Mouse (Mus musculus) testis, adult 2 months (tissue): ENCODE data around the gene Avil. TPM values are rescaled to one million over a fixed set of nuclear protein-coding genes. Genes with fewer than 3 reads are reported as not detected.
A peak's percentile ranks its signal among the peaks of the same experiment; 100 is the strongest.

Source experiments
- H3K27ac ChIP-seq: fragments of 200-500 bp; 2 replicates; pipeline ENCODE4 v1.5.1; 2012; ENCODE audit warnings: low read depth, low read length; ENCODE audit not compliant: control insufficient read depth, insufficient read depth
- H3K27me3 ChIP-seq: fragments of 200-500 bp; 2 replicates; pipeline ENCODE4 v1.6.1; 2012; ENCODE audit warnings: mild to moderate bottlenecking, low read length, moderate library complexity; ENCODE audit not compliant: control insufficient read depth, insufficient read depth
- H3K36me3 ChIP-seq: fragments of 200-500 bp; 2 replicates; pipeline ENCODE4 v1.6.1; 2012; ENCODE audit warnings: mild to moderate bottlenecking, low read length; ENCODE audit not compliant: control insufficient read depth, insufficient read depth
- H3K4me1 ChIP-seq: fragments of 200-500 bp; 2 replicates; pipeline ENCODE4 v1.6.1; 2012; ENCODE audit warnings: low read length; ENCODE audit not compliant: control insufficient read depth, insufficient read depth
- H3K4me3 ChIP-seq: fragments of 200-500 bp; 2 replicates; pipeline ENCODE4 v1.5.1; 2012; ENCODE audit warnings: low read depth, mild to moderate bottlenecking, low read length, moderate library complexity, mixed read lengths; ENCODE audit not compliant: control insufficient read depth
- CTCF ChIP-seq: fragments of 200-500 bp; IDR thresholded peaks from 2 replicates; pipeline ENCODE4 v1.5.1; 2012; ENCODE audit warnings: low read depth, mild to moderate bottlenecking, inconsistent platforms, low read length, moderate library complexity; ENCODE audit not compliant: control insufficient read depth, insufficient read depth, insufficient replicate concordance
- POLR2A ChIP-seq: fragments of 200-500 bp; IDR thresholded peaks from 2 replicates; pipeline ENCODE4 v1.6.1; 2012; ENCODE audit warnings: low read depth, mild to moderate bottlenecking, inconsistent platforms, low read length, moderate library complexity; ENCODE audit not compliant: control insufficient read depth
- polyA plus RNA-seq: library from polyadenylated mRNA; depleted of rRNA; stranded (reverse); fragments of >200 nt; gene quantifications from 2 replicates; pipeline ENCODE4 v1.2.3, GENCODE M21; 2012

The Avil gene
- polyA plus RNA-seq, 1 experiment = 0.04 TPM

- no peak overlapping the region for H3K4me3 ChIP-seq
- no peaks in the 10 kb centered on the region for H3K27me3 ChIP-seq
- no peak for TF ChIP-seq CTCF
- TF ChIP-seq POLR2A = no peak
- peaks cover 27% of the 10 kb centered on the region for H3K4me1 ChIP-seq
- no peaks in the 10 kb centered on the region for H3K36me3 ChIP-seq
- H3K27ac ChIP-seq = no peak overlapping the region
Observed at GRCm38 (mm10) chr10:126983193-126983725, 17.2 kb upstream of the Avil start.

GRCm38 (mm10) chr10:126984189-126985004 is 16.1 kb upstream of the Avil start:
- Histone ChIP-seq H3K27ac (no peak overlapping the region), H3K4me3 (no peak overlapping the region), H3K4me1 (peaks cover 27% of the 10 kb centered on the region), H3K36me3 (no peaks in the 10 kb centered on the region), H3K27me3 (no peaks in the 10 kb centered on the region)
- TF ChIP-seq CTCF (no peak), POLR2A (no peak)

GRCm38 (mm10) chr10:126985127-126985526 is 15.4 kb upstream of the Avil start:
- Histone ChIP-seq H3K4me3 (no peak overlapping the region), H3K27me3 (no peaks in the 10 kb centered on the region), H3K4me1 (peaks cover 22% of the 10 kb centered on the region), H3K27ac (no peak overlapping the region), H3K36me3 (no peaks in the 10 kb centered on the region)
- TF ChIP-seq CTCF (no peak), POLR2A (no peak)

GRCm38 (mm10) chr10:126985579-126985978 is 14.9 kb upstream of the Avil start:
- Histone ChIP-seq H3K27ac (no peak overlapping the region), H3K27me3 (no peaks in the 10 kb centered on the region), H3K4me1 (peaks cover 18% of the 10 kb centered on the region), H3K36me3 (no peaks in the 10 kb centered on the region), H3K4me3 (no peak overlapping the region)
- TF ChIP-seq POLR2A (no peak), CTCF (no peak)

- peak overlapping the region; percentile 12; the same call in 1 of the 2 replicates for H3K27ac ChIP-seq
- TF ChIP-seq POLR2A (no peak), CTCF (no peak)
- H3K4me3 ChIP-seq = no peak overlapping the region
- H3K4me1 ChIP-seq = peaks cover 14% of the 10 kb centered on the region
- H3K36me3 ChIP-seq = no peaks in the 10 kb centered on the region
- no peaks in the 10 kb centered on the region for H3K27me3 ChIP-seq
Observed at GRCm38 (mm10) chr10:126986541-126986961, 14.0 kb upstream of the Avil start.

- H3K27ac ChIP-seq = no peak overlapping the region
- H3K27me3 ChIP-seq = no peaks in the 10 kb centered on the region
- no peaks in the 10 kb centered on the region for H3K36me3 ChIP-seq
- H3K4me3 ChIP-seq = no peak overlapping the region
- peaks cover 14% of the 10 kb centered on the region for H3K4me1 ChIP-seq
- no peak for TF ChIP-seq POLR2A
- no peak for TF ChIP-seq CTCF
Observed at GRCm38 (mm10) chr10:126987183-126988118, 13.1 kb upstream of the Avil start.
